Mouse (Mus musculus): ENCODE data around the gene Cacna1h.

Gene Cacna1h

GRCm38 (mm10) chr17:25445074-25445473 is 11.5 kb upstream of the Cacna1h start:
- no peak for DNase-seq

- no peak for DNase-seq
Measured at GRCm38 (mm10) chr17:25442889-25443288, 9.3 kb upstream of the Cacna1h start.

- no peak for DNase-seq
Measured at GRCm38 (mm10) chr17:25441417-25441816, 7.8 kb upstream of the Cacna1h start.

GRCm38 (mm10) chr17:25433223-25433616 is 363 bp downstream of the Cacna1h start:
- no peak for DNase-seq

GRCm38 (mm10) chr17:25432433-25433181 is 976 bp downstream of the Cacna1h start:
- peak; percentile 17 for DNase-seq

GRCm38 (mm10) chr17:25430534-25430933 is 3.0 kb downstream of the Cacna1h start:
- DNase-seq, result no peak

- no peak for DNase-seq
Measured at GRCm38 (mm10) chr17:25429886-25430285, 3.7 kb downstream of the Cacna1h start.

- no peak for DNase-seq
Measured at GRCm38 (mm10) chr17:25429240-25429639, 4.3 kb downstream of the Cacna1h start.

- DNase-seq, result peak; percentile 61
Measured at GRCm38 (mm10) chr17:25427441-25427840, 6.1 kb downstream of the Cacna1h start.

GRCm38 (mm10) chr17:25425996-25426395 is 7.6 kb downstream of the Cacna1h start:
- no peak for DNase-seq

GRCm38 (mm10) chr17:25424526-25425080 is 9.0 kb downstream of the Cacna1h start:
- DNase-seq, result no peak

- DNase-seq, result no peak
Measured at GRCm38 (mm10) chr17:25420998-25421397, 12.6 kb downstream of the Cacna1h start.

GRCm38 (mm10) chr17:25418926-25419325 is 14.7 kb downstream of the Cacna1h start:
- DNase-seq, result no peak

GRCm38 (mm10) chr17:25417990-25418389 is 15.6 kb downstream of the Cacna1h start:
- DNase-seq, result no peak

- no peak for DNase-seq
Measured at GRCm38 (mm10) chr17:25416219-25416618, 17.4 kb downstream of the Cacna1h start.

- DNase-seq, result no peak
Measured at GRCm38 (mm10) chr17:25415421-25415913, 18.1 kb downstream of the Cacna1h start.

GRCm38 (mm10) chr17:25414917-25415316 is 18.7 kb downstream of the Cacna1h start:
- no peak for DNase-seq

- peak; percentile 71 for DNase-seq
Measured at GRCm38 (mm10) chr17:25414209-25414608, 19.4 kb downstream of the Cacna1h start.

- DNase-seq, result no peak
Measured at GRCm38 (mm10) chr17:25411251-25411650, 22.3 kb downstream of the Cacna1h start.

- DNase-seq, result no peak
Measured at GRCm38 (mm10) chr17:25410786-25411185, 22.8 kb downstream of the Cacna1h start.

GRCm38 (mm10) chr17:25410180-25410579 is 23.4 kb downstream of the Cacna1h start:
- no peak for DNase-seq

GRCm38 (mm10) chr17:25409621-25410020 is 24.0 kb downstream of the Cacna1h start:
- no peak for DNase-seq

GRCm38 (mm10) chr17:25408302-25408999 is 25.1 kb downstream of the Cacna1h start:
- DNase-seq, result no peak

- no peak for DNase-seq
Measured at GRCm38 (mm10) chr17:25407352-25407751, 26.2 kb downstream of the Cacna1h start.

All from kidney, postnatal 14 days (tissue).